In genomic region chr19:53142190-53143107, GRCm38 (mm10) we compare ENCODE assay signal across 8 mouse cellular contexts. TPM values are rescaled to one million over a fixed set of nuclear protein-coding genes. Genes with fewer than 3 reads are reported as not detected.
DNase-seq lines count a peak whose midpoint lies in the region; ATAC-seq and TF ChIP-seq lines count a peak whose summit lies in the region.

No protein-coding gene starts in this region.

- ATAC-seq in embryonic facial prominence, embryonic 14.5 days (ENCODE audit: low read depth): peak; percentile 95
- ATAC-seq in limb, embryonic 13.5 days (ENCODE audit: low FRiP score, low read depth): peak; percentile 95
- peak; percentile 94 for ATAC-seq in midbrain, embryonic 16.5 days

- H3K9me3 ChIP-seq in embryonic facial prominence, embryonic 14.5 days (ENCODE audit: control insufficient read depth, low read length): no peaks in the 10 kb centered on the region
- H3K9me3 ChIP-seq in limb, embryonic 13.5 days: no peaks in the 10 kb centered on the region
- H3K9me3 ChIP-seq in midbrain, embryonic 16.5 days (replicated peaks; ENCODE audit: control insufficient read depth, low read length, poor library complexity, severe bottlenecking): no peaks in the 10 kb centered on the region

- intact Hi-C loops in heart, adult 2 months (cut with DNase I): loop anchor here (5.0 to 10.0 kb wide), 6 partner anchors 55 to 232 kb away; partner anchors contain the start of genes Gm10197 and Mxi1

- H3K27ac ChIP-seq in embryonic facial prominence, embryonic 14.5 days (replicated peaks; ENCODE audit: low read depth, low read length): peak overlapping the region; percentile 91
- peak overlapping the region; percentile 96 for H3K27ac ChIP-seq in heart, adult 2 months
- H3K27ac ChIP-seq in limb, embryonic 13.5 days: peak overlapping the region; percentile 91
- peak overlapping the region; percentile 87 for H3K27ac ChIP-seq in midbrain, embryonic 16.5 days (ENCODE audit: low read length)

- DNase-seq in 3T3-L1 (ENCODE audit: low read depth, low spot score): peak; percentile 100
- DNase-seq in adrenal gland, postnatal 4 days (ENCODE audit: low spot score in 2 of 2): peak; percentile 99 to 100
- DNase-seq in embryonic facial prominence, embryonic 14.5 days (ENCODE audit: low spot score): peak; percentile 99
- DNase-seq in heart, adult 2 months: peak; percentile 100
- DNase-seq in kidney, adult 8-10 months: peak; percentile 100
- DNase-seq in spleen, postnatal 10 days (ENCODE audit: low spot score in 2 of 2): peak; percentile 97 to 99

- H3K4me1 ChIP-seq in embryonic facial prominence, embryonic 14.5 days (ENCODE audit: control insufficient read depth, insufficient read depth, low read length): peaks cover 34% of the 10 kb centered on the region
- peaks cover 2% of the 10 kb centered on the region; the same call in 1 of the 2 replicates for H3K4me1 ChIP-seq in heart, adult 2 months (ENCODE audit: control insufficient read depth, insufficient read depth, low read length)
- peaks cover 38% of the 10 kb centered on the region for H3K4me1 ChIP-seq in limb, embryonic 13.5 days
- H3K4me1 ChIP-seq in midbrain, embryonic 16.5 days (ENCODE audit: control insufficient read depth, insufficient read depth, low read length): peaks cover 27% of the 10 kb centered on the region

- TF ChIP-seq CTCF in heart, adult 2 months (IDR thresholded peaks at IDR 0.05): peak; percentile 84

- H3K36me3 ChIP-seq in embryonic facial prominence, embryonic 14.5 days (ENCODE audit: control insufficient read depth, insufficient read depth, low read length): no peaks in the 10 kb centered on the region
- H3K36me3 ChIP-seq in heart, adult 2 months (ENCODE audit: control insufficient read depth, insufficient read depth, low read length): peaks cover 5% of the 10 kb centered on the region
- no peaks in the 10 kb centered on the region for H3K36me3 ChIP-seq in limb, embryonic 13.5 days
- H3K36me3 ChIP-seq in midbrain, embryonic 16.5 days (ENCODE audit: control insufficient read depth, insufficient read depth, low read length): no peaks in the 10 kb centered on the region

- 1% methylated on average over 46 of the region's 84 CpGs for WGBS in embryonic facial prominence, embryonic 14.5 days
- WGBS in heart, adult 2 months: 1% methylated on average over 82 of the region's 84 CpGs
- under 1% methylated on average over 81 of the region's 84 CpGs for WGBS in limb, embryonic 13.5 days
- under 1% methylated on average over 73 of the region's 84 CpGs for WGBS in midbrain, embryonic 16.5 days

- H3K4me3 ChIP-seq in embryonic facial prominence, embryonic 14.5 days (ENCODE audit: low read depth, low read length): peak overlapping the region; percentile 91
- peak overlapping the region; percentile 88 for H3K4me3 ChIP-seq in heart, adult 2 months
- H3K4me3 ChIP-seq in limb, embryonic 13.5 days: peak overlapping the region; percentile 94
- H3K4me3 ChIP-seq in midbrain, embryonic 16.5 days (ENCODE audit: low read depth, low read length): peak overlapping the region; percentile 97

- no peaks in the 10 kb centered on the region for H3K27me3 ChIP-seq in embryonic facial prominence, embryonic 14.5 days (replicated peaks; ENCODE audit: control insufficient read depth, insufficient read depth, low read length)
- H3K27me3 ChIP-seq in heart, adult 2 months (ENCODE audit: control insufficient read depth, insufficient read depth, low read length): no peaks in the 10 kb centered on the region
- H3K27me3 ChIP-seq in limb, embryonic 13.5 days: no peaks in the 10 kb centered on the region
- H3K27me3 ChIP-seq in midbrain, embryonic 16.5 days (ENCODE audit: control insufficient read depth, insufficient read depth, low read depth, low read length): no peaks in the 10 kb centered on the region; the same call in 1 of the 2 replicates

- H3K9ac ChIP-seq in embryonic facial prominence, embryonic 14.5 days (ENCODE audit: low read depth, low read length): peak overlapping the region; percentile 91
- H3K9ac ChIP-seq in heart, adult 2 months (ENCODE audit: low read depth, low read length): peak overlapping the region; percentile 83
- peak overlapping the region; percentile 94 for H3K9ac ChIP-seq in limb, embryonic 13.5 days
- peak overlapping the region; percentile 84 for H3K9ac ChIP-seq in midbrain, embryonic 16.5 days (ENCODE audit: low read depth, low read length)

- H3K4me2 ChIP-seq in embryonic facial prominence, embryonic 14.5 days (ENCODE audit: low read depth, low read length): peak overlapping the region; percentile 80
- H3K4me2 ChIP-seq in limb, embryonic 13.5 days (replicated peaks): peak overlapping the region; percentile 78
- peak overlapping the region; percentile 95 for H3K4me2 ChIP-seq in midbrain, embryonic 16.5 days (ENCODE audit: low read length)

- TF ChIP-seq EP300 in heart, adult 2 months (IDR thresholded peaks at IDR 0.05; ENCODE audit: insufficient read depth, low read depth, low read length): no peak; the same call in 1 of the 2 replicates

- H3K79me2 ChIP-seq in heart, adult 2 months (replicated peaks; ENCODE audit: control insufficient read depth, insufficient read depth, low read length): peaks cover 3% of the 10 kb centered on the region

- TF ChIP-seq POLR2A in heart, adult 2 months (IDR thresholded peaks at IDR 0.05; ENCODE audit: insufficient read depth, low read depth, low read length): peak; percentile 98

RNA-seq across cellular contexts. Expression of gene Add3, which starts 2.2 kb away (rescaled TPM):
- total RNA-seq in adrenal gland, postnatal 4 days (2021): 10 to 100 TPM; 81.7 to 87.2 TPM
- polyA plus RNA-seq in embryonic facial prominence, embryonic 14.5 days (2014; fragmentation: Nextera tagmentation; extraction: Ambion mirVana): 76.2 and 89.1 TPM in 2 replicates
- 10 to 100 TPM; 38.9 to 50.5 TPM for total RNA-seq in heart, adult 2 months (2021)
- 25.2 and 44.5 TPM in 2 replicates for polyA plus RNA-seq in heart, adult 2 months (2012; rRNA removed)
- polyA plus RNA-seq in limb, embryonic 13.5 days (2015; fragmentation: Nextera tagmentation; extraction: Ambion mirVana): 93.1 and 97.6 TPM in 2 replicates
- polyA plus RNA-seq in midbrain, embryonic 16.5 days (2015; fragmentation: Nextera tagmentation; extraction: Ambion mirVana): 31.9 and 35.7 TPM in 2 replicates

Comparison
In these comparisons a context has a peak if more than half of its experiments do, and no peak if none do; other contexts are left out.
1. Peak in every context shown above with its lines: DNase-seq, ATAC-seq, H3K4me3 ChIP-seq and H3K27ac ChIP-seq.